Comparison of ENCODE assay signal across 8 mouse cellular contexts in genomic region chr13:22021581-22021980, GRCm38 (mm10). TPM values are rescaled to one million over a fixed set of nuclear protein-coding genes. Genes with fewer than 3 reads are reported as not detected.
DNase-seq lines count a peak whose midpoint lies in the region; ATAC-seq and TF ChIP-seq lines count a peak whose summit lies in the region.

No protein-coding gene starts in this region.

- peak; percentile 36; the same call in 1 of the 2 replicates for ATAC-seq in forebrain, embryonic 11.5 days (replicated peaks; ENCODE audit: low FRiP score)
- ATAC-seq in limb, embryonic 15.5 days (ENCODE audit: insufficient number of reproducible peaks, low FRiP score, low TSS enrichment, low read depth): no peak
- no peak for ATAC-seq in stomach, embryonic 15.5 days (ENCODE audit: insufficient read depth, low FRiP score, low read depth)

- TF ChIP-seq RAD21 in CH12.LX (IDR thresholded peaks at IDR 0.05; ENCODE audit: low read depth, low read length): no peak

- TF ChIP-seq CTCF in cerebellum, adult 2 months (IDR thresholded peaks at IDR 0.05; ENCODE audit: borderline replicate concordance, insufficient read depth, low read depth, low read length): no peak
- TF ChIP-seq CTCF in CH12.LX (conservative IDR thresholded peaks at IDR 0.05 in 1 of 2, IDR thresholded peaks at IDR 0.05 in 1 of 2; ENCODE audit: low read depth in 2 of 2, low read length in 2 of 2): no peak

- H3K4me3 ChIP-seq in cerebellum, adult 2 months (replicated peaks; ENCODE audit: insufficient read depth, low read depth, low read length): peak overlapping the region; percentile 38
- H3K4me3 ChIP-seq in CH12.LX (replicated peaks in 1 of 3; ENCODE audit: low read depth in 2 of 3, low read length in 2 of 3, poor library complexity in 1 of 3): peak overlapping the region; percentile 67 to 72 (median 68)
- peak overlapping the region; percentile 46 for H3K4me3 ChIP-seq in forebrain, embryonic 11.5 days (ENCODE audit: low read depth, low read length)
- H3K4me3 ChIP-seq in limb, embryonic 15.5 days: peak overlapping the region; percentile 45
- H3K4me3 ChIP-seq in stomach, embryonic 15.5 days (replicated peaks): peak overlapping the region; percentile 52

- no peak for DNase-seq in cerebellum, adult 2 months
- no peak for DNase-seq in cerebellum, postnatal 36 days
- DNase-seq in CH12.LX (ENCODE audit: extremely low read depth): no peak
- DNase-seq in forebrain, embryonic 11.5 days (ENCODE audit: low spot score): no peak
- DNase-seq in right cerebral cortex, postnatal 14 days: no peak
- DNase-seq in adrenal gland, postnatal 36 days: no peak

- H3K9me3 ChIP-seq in CH12.LX (replicated peaks; ENCODE audit: low read length): no peaks in the 10 kb centered on the region
- H3K9me3 ChIP-seq in forebrain, embryonic 11.5 days (ENCODE audit: control insufficient read depth, low read length): no peaks in the 10 kb centered on the region
- H3K9me3 ChIP-seq in limb, embryonic 15.5 days: no peaks in the 10 kb centered on the region
- H3K9me3 ChIP-seq in stomach, embryonic 15.5 days: no peaks in the 10 kb centered on the region

- WGBS in cerebellum, adult 2 months: 1% methylated on average over 11 of the region's 11 CpGs
- WGBS in forebrain, embryonic 11.5 days: 0% methylated on average over 11 of the region's 11 CpGs
- under 1% methylated on average over 11 of the region's 11 CpGs for WGBS in limb, embryonic 15.5 days
- WGBS in stomach, embryonic 15.5 days: under 1% methylated on average over 11 of the region's 11 CpGs

- dilution Hi-C loops in CH12.LX (cut with MboI; ENCODE audit: extremely low pct_ligation_motif_present, extremely low pct_unique_long_range_greater_than_20kb, low sequenced_read_pairs): no loop called here

- peak overlapping the region; percentile 91 for H3K4me2 ChIP-seq in CH12.LX (ENCODE audit: insufficient read depth, low read depth, poor library complexity, severe bottlenecking)
- H3K4me2 ChIP-seq in forebrain, embryonic 11.5 days (ENCODE audit: low read depth, low read length, severe bottlenecking): peak overlapping the region; percentile 78
- peak overlapping the region; percentile 56 for H3K4me2 ChIP-seq in limb, embryonic 15.5 days
- peak overlapping the region; percentile 76 for H3K4me2 ChIP-seq in stomach, embryonic 15.5 days

- no peaks in the 10 kb centered on the region for H3K79me2 ChIP-seq in CH12.LX (replicated peaks; ENCODE audit: control insufficient read depth, extremely low read depth, insufficient read depth, poor library complexity, severe bottlenecking)

- peaks cover 3% of the 10 kb centered on the region; the same call in 1 of the 2 replicates for H3K27me3 ChIP-seq in cerebellum, adult 2 months (ENCODE audit: control insufficient read depth, insufficient read depth, low read length)
- H3K27me3 ChIP-seq in CH12.LX (replicated peaks): peaks cover 13% of the 10 kb centered on the region
- H3K27me3 ChIP-seq in forebrain, embryonic 11.5 days (ENCODE audit: control insufficient read depth, insufficient read depth, low read length): peaks cover 5% of the 10 kb centered on the region; the same call in 1 of the 2 replicates
- H3K27me3 ChIP-seq in limb, embryonic 15.5 days: peaks cover 35% of the 10 kb centered on the region
- no peaks in the 10 kb centered on the region for H3K27me3 ChIP-seq in stomach, embryonic 15.5 days (replicated peaks)

- H3K27ac ChIP-seq in cerebellum, adult 2 months (ENCODE audit: insufficient read depth, low read length): no peak overlapping the region
- H3K27ac ChIP-seq in CH12.LX (ENCODE audit: insufficient read depth, low read depth): peak overlapping the region; percentile 52
- H3K27ac ChIP-seq in forebrain, embryonic 11.5 days (ENCODE audit: low read depth, low read length): no peak overlapping the region
- no peak overlapping the region for H3K27ac ChIP-seq in limb, embryonic 15.5 days
- H3K27ac ChIP-seq in stomach, embryonic 15.5 days: peak overlapping the region; percentile 13; the same call in 1 of the 2 replicates

- no peak for TF ChIP-seq EP300 in CH12.LX (IDR thresholded peaks at IDR 0.05; ENCODE audit: low read length)

- H3K9ac ChIP-seq in CH12.LX (ENCODE audit: insufficient read depth, low read depth): peak overlapping the region; percentile 92
- H3K9ac ChIP-seq in forebrain, embryonic 11.5 days (ENCODE audit: low read length): peak overlapping the region; percentile 49
- H3K9ac ChIP-seq in limb, embryonic 15.5 days: 0 out of 2 replicates have a peak overlapping the region, but pooled peaks have one; percentile 10
- H3K9ac ChIP-seq in stomach, embryonic 15.5 days: peak overlapping the region; percentile 29; the same call in 1 of the 2 replicates

- no peaks in the 10 kb centered on the region for H3K4me1 ChIP-seq in cerebellum, adult 2 months (ENCODE audit: control insufficient read depth, insufficient read depth, low read length)
- H3K4me1 ChIP-seq in CH12.LX (ENCODE audit: control insufficient read depth in 1 of 2, insufficient read depth in 2 of 2): peaks cover 0 to under 1% of the 10 kb centered on the region in 2 experiments; a peak in 2 of 4 replicates
- H3K4me1 ChIP-seq in forebrain, embryonic 11.5 days (replicated peaks; ENCODE audit: control insufficient read depth, insufficient read depth, low read length): 0 out of 2 replicates have a peak, but pooled peaks cover under 1% of the 10 kb centered on the region
- peaks cover 18% of the 10 kb centered on the region for H3K4me1 ChIP-seq in limb, embryonic 15.5 days
- H3K4me1 ChIP-seq in stomach, embryonic 15.5 days: no peaks in the 10 kb centered on the region

- H3K36me3 ChIP-seq in CH12.LX (replicated peaks in 1 of 2; ENCODE audit: control insufficient read depth in 1 of 2, insufficient read depth in 1 of 2, low read length in 1 of 2): no peaks in the 10 kb centered on the region
- no peaks in the 10 kb centered on the region for H3K36me3 ChIP-seq in forebrain, embryonic 11.5 days (ENCODE audit: control insufficient read depth, insufficient read depth, low read length)
- no peaks in the 10 kb centered on the region for H3K36me3 ChIP-seq in limb, embryonic 15.5 days
- no peaks in the 10 kb centered on the region for H3K36me3 ChIP-seq in stomach, embryonic 15.5 days

- in situ Hi-C loops in CH12.LX (cut with MboI; ENCODE audit: low pct_ligation_motif_present, low pct_unique_long_range_greater_than_20kb, low sequenced_read_pairs): loop anchor here (5.0 to 25.0 kb wide), 3 partner anchors 44 to 847 kb away; partner anchors contain the start of genes Trim27 and Zkscan3

- TF ChIP-seq POLR2A in cerebellum, adult 2 months (IDR thresholded peaks at IDR 0.05; ENCODE audit: borderline replicate concordance, insufficient read depth, low read length): no peak
- no peak for TF ChIP-seq POLR2A in CH12.LX (IDR thresholded peaks at IDR 0.05; ENCODE audit: low read depth, low read length)

RNA-seq across cellular contexts. Expression of gene Prss16, which starts 12.0 kb away (rescaled TPM):
- polyA plus RNA-seq in cerebellum, adult 2 months (2012; rRNA removed): 0.36 and 1.1 TPM in 2 replicates
- total RNA-seq in CH12.LX (2012; rRNA removed) (0.38 and 0.47 TPM in 2 replicates), CH12.LX (2014; rRNA removed) (0.69 and 1.4 TPM in 2 replicates)
- polyA plus RNA-seq in CH12.LX (2012; ENCODE audit: insufficient read length, low read depth): 0.36 and 0.44 TPM in 2 replicates
- 0.37 TPM in 1 of 2 replicates, not detected in the other for polyA plus RNA-seq in forebrain, embryonic 11.5 days (2014; fragmentation: Nextera tagmentation; extraction: Ambion mirVana)
- 1.2 and 1.3 TPM in 2 replicates for polyA plus RNA-seq in limb, embryonic 15.5 days (2015; fragmentation: Nextera tagmentation; extraction: Ambion mirVana)
- 0.94 and 1.5 TPM in 2 replicates for polyA plus RNA-seq in stomach, embryonic 15.5 days (2015; fragmentation: Nextera tagmentation; extraction: Ambion mirVana)
- under 1 TPM in 1 of 2 experiments, not detected in 1; 0.53 TPM for total RNA-seq in adrenal gland, postnatal 36 days (2021)

RNA-seq across cellular contexts. Expression of gene Hist1h2ah, which starts 13.8 kb away (rescaled TPM):
- polyA plus RNA-seq in cerebellum, adult 2 months (2012; rRNA removed): not detected in 2 replicates
- total RNA-seq in CH12.LX (2012; rRNA removed) (628 and 652 TPM in 2 replicates), CH12.LX (2014; rRNA removed) (4.9 and 8.1 TPM in 2 replicates)
- polyA plus RNA-seq in CH12.LX (2012; ENCODE audit: insufficient read length, low read depth): 2.3 and 4.5 TPM in 2 replicates
- polyA plus RNA-seq in forebrain, embryonic 11.5 days (2014; fragmentation: Nextera tagmentation; extraction: Ambion mirVana): 5.6 TPM in 1 of 2 replicates, not detected in the other
- polyA plus RNA-seq in limb, embryonic 15.5 days (2015; fragmentation: Nextera tagmentation; extraction: Ambion mirVana): 4.7 and 7.2 TPM in 2 replicates
- polyA plus RNA-seq in stomach, embryonic 15.5 days (2015; fragmentation: Nextera tagmentation; extraction: Ambion mirVana): 4.9 and 13.3 TPM in 2 replicates
- total RNA-seq in adrenal gland, postnatal 36 days (2021): 10 to 100 TPM; 58.6 to 69.2 TPM

RNA-seq across cellular contexts. Expression of gene Hist1h2bk, which starts 14.1 kb away (rescaled TPM):
- 0.34 TPM in 1 of 2 replicates, not detected in the other for polyA plus RNA-seq in cerebellum, adult 2 months (2012; rRNA removed)
- total RNA-seq in CH12.LX (2012; rRNA removed) (2,586 and 2,636 TPM in 2 replicates), CH12.LX (2014; rRNA removed) (38.2 and 47.2 TPM in 2 replicates)
- 3.7 and 8.1 TPM in 2 replicates for polyA plus RNA-seq in CH12.LX (2012; ENCODE audit: insufficient read length, low read depth)
- 5.4 and 11.9 TPM in 2 replicates for polyA plus RNA-seq in forebrain, embryonic 11.5 days (2014; fragmentation: Nextera tagmentation; extraction: Ambion mirVana)
- polyA plus RNA-seq in limb, embryonic 15.5 days (2015; fragmentation: Nextera tagmentation; extraction: Ambion mirVana): 4.2 and 6.2 TPM in 2 replicates
- polyA plus RNA-seq in stomach, embryonic 15.5 days (2015; fragmentation: Nextera tagmentation; extraction: Ambion mirVana): 4.6 and 5.5 TPM in 2 replicates
- 10 to 100 TPM; 67.8 to 68.6 TPM for total RNA-seq in adrenal gland, postnatal 36 days (2021)

RNA-seq across cellular contexts. Expression of gene Hist1h4i, which starts 19.6 kb away (rescaled TPM):
- 8.8 and 9.8 TPM in 2 replicates for polyA plus RNA-seq in cerebellum, adult 2 months (2012; rRNA removed)
- 768 and 812 TPM in 2 replicates for total RNA-seq in CH12.LX (2012; rRNA removed)
- 29.9 and 35.7 TPM in 2 replicates for total RNA-seq in CH12.LX (2014; rRNA removed)
- polyA plus RNA-seq in CH12.LX (2012; ENCODE audit: insufficient read length, low read depth): 6.4 TPM in 2 replicates
- polyA plus RNA-seq in forebrain, embryonic 11.5 days (2014; fragmentation: Nextera tagmentation; extraction: Ambion mirVana): 52.1 and 59.1 TPM in 2 replicates
- polyA plus RNA-seq in limb, embryonic 15.5 days (2015; fragmentation: Nextera tagmentation; extraction: Ambion mirVana): 15.8 and 18.4 TPM in 2 replicates
- 19.1 and 19.3 TPM in 2 replicates for polyA plus RNA-seq in stomach, embryonic 15.5 days (2015; fragmentation: Nextera tagmentation; extraction: Ambion mirVana)
- total RNA-seq in adrenal gland, postnatal 36 days (2021): 10 to 100 TPM; 75.2 to 76.6 TPM

RNA-seq across cellular contexts. Expression of gene Hist1h2ag, which starts 21.2 kb away (rescaled TPM):
- polyA plus RNA-seq in cerebellum, adult 2 months (2012; rRNA removed): 0.60 and 1.1 TPM in 2 replicates
- 576 and 708 TPM in 2 replicates for total RNA-seq in CH12.LX (2012; rRNA removed)
- 21.8 and 22.0 TPM in 2 replicates for total RNA-seq in CH12.LX (2014; rRNA removed)
- polyA plus RNA-seq in CH12.LX (2012; ENCODE audit: insufficient read length, low read depth): 7.3 and 13.0 TPM in 2 replicates
- polyA plus RNA-seq in forebrain, embryonic 11.5 days (2014; fragmentation: Nextera tagmentation; extraction: Ambion mirVana): 64.5 and 67.2 TPM in 2 replicates
- polyA plus RNA-seq in limb, embryonic 15.5 days (2015; fragmentation: Nextera tagmentation; extraction: Ambion mirVana): 32.9 and 36.9 TPM in 2 replicates
- 36.1 and 42.9 TPM in 2 replicates for polyA plus RNA-seq in stomach, embryonic 15.5 days (2015; fragmentation: Nextera tagmentation; extraction: Ambion mirVana)
- total RNA-seq in adrenal gland, postnatal 36 days (2021): 10 to 100 TPM; 41.1 to 45.0 TPM

Comparison
In these comparisons a context has a peak if more than half of its experiments do, and no peak if none do; other contexts are left out.
1. H3K27ac ChIP-seq: peak in CH12.LX (single experiment) and stomach, embryonic 15.5 days (single experiment); none in cerebellum, adult 2 months (single experiment), forebrain, embryonic 11.5 days (single experiment) and limb, embryonic 15.5 days (single experiment).
2. H3K9ac ChIP-seq: peak in every context shown above with its lines; median percentile 92 in CH12.LX; 49 in forebrain, embryonic 11.5 days; 29 in stomach, embryonic 15.5 days; 10 in limb, embryonic 15.5 days.
3. Peak in every context shown above with its lines, with median percentiles within 50 percentile points of each other: H3K4me3 ChIP-seq and H3K4me2 ChIP-seq.